Mouse (Mus musculus) layer of hippocampus, adult 18-20 months (tissue): ENCODE measurements at regions not wholly inside any gene's neighbourhood (a gene's known extent, or its start where the extent isn't known, plus 50 kb on each side); places are given as distances from the start of the nearest gene placed in this dataset.
"Not testable (repeated sequence)": the region's sequence is repeated elsewhere in the genome, so short reads cannot be mapped to it uniquely, and the experiment has no call there.

ENCODE experiments used
- DNase-seq, 2 experiments: peaks; one replicate each; pipeline ENCODE4 v3.0.0; 2022; ENCODE audit warnings: low spot score in 2 of 2

DNA sequence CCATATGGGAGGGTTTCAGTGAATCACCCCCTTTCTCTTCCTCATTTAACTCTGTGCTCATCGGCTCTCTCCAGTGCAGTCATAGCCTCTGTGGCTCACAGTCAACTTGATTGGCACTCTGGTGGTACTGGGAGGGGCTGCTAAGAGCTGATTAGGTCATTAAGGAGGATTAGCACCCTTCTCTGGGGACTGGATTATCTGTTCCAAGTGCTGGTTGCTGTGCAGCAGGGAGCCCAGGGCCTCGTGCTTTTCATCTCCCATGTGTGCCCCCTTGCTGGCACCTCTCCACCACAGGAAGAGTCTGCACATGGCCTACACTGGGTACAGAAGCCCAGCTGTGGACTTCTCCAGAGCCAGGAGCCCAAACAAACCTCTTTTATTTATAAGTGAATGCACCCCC lies 316.8 kb upstream of the Irx1 start:
- DNase-seq, result no peak

DNA sequence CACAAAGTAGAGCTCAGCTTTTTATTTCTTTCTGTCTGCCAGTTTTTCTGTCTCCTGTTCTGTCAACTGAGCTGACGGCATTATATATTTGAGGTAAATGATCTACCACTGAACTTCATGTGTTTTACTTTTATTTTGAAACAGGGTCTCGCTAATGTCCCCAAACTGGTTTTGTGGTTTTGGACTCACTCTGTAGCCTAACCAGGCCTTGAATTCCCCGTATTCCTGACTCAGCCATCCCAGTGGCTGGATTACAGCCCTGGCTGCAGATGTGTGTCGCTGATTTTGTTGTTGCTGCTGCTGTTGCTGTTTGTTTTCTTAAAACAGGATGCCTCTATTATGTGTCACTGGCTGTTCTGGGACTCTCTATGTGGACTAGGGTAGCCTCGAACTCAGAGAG lies 317.3 kb upstream of the Irx1 start:
- no peak for DNase-seq

DNA sequence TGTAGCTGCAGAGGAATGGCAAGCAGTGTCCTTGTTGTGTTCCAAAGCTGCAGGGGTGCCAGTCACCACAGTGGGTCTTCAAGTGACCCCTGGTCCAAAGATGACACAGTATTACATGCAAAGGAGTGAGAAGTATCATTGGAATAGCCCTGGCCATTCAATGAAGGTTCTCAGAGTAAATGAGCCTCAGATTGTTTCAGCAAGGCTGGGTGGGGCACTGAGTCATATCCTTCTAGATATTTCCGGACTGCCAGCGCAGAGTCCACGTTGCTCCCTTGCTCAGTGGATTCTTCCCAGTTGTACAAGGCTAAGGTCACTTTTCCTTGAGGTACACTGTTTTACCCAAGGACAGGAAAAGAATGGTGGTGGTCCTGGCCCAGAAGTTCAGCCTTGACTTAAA lies 319.2 kb upstream of the Irx1 start:
- no peak for DNase-seq

DNA sequence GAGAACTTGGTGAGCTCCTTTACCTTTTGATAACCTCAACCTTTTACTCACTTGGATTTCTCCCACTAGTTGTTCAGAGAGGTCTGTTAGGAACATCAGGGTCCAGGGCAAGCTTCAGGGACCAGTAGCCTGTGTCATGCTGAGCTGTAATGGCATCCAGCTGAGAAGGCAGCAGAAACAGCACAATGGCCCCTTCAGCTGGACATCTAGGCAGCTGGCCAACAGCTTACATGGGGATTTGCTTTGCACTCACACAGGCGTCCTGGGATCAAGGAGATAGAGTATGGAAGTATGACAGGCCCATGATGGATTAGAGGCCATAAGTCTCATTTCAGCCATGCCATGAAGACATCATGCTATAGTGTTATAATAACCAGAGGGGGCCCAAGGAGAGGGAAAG lies 320.2 kb upstream of the Irx1 start:
- no peak for DNase-seq

DNA sequence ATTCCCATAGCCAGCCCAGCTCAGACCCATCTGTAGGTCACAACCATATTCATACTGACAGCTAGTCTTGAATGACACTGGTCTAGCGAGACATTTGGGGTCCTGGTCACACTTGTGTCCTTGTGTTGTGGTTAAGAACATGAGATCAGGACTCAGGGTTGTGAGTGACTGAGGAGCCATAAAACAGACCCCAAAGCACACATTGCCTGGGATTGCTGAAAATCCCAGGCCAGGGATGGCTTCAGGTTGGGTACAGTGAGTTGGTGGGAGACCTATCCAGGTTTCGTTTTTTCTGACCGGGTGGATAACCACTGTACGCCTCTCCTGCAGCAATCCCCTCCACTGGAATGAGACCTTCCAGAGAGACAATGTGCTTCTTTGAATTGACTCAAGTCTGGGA lies 322.8 kb upstream of the Irx1 start:
- no peak for DNase-seq

DNA sequence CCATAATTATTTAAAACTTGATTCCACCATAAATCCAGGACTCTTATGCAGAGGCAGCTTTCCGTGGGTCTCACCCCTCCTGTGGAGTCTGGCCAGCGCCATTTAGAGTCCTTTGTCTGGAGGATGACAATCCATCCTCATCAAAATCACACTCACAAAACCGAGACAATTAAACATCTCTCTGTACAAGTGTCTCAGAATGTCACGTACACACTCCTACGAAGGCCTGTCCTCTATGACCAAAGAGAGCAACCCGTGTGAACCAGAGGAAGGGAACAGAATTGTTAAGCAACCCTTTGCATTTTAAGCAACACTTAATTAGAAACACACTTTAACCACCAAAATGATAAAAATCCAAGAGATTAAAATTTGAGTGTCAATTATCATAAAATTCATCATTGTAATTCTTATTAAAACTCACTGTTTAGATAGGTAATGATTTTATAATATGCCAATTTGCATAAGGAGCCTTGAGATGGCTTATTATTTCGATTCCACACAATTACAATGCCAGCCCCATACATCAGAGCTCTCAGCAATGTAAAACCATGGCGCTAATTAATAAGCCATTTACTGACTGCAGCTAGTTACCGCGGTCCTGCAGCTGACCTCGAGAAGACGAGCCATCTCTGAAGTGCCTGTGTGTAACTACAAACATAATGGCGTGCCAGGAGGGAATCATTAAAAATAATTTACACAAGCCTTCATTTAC lies 325.0 kb upstream of the Irx1 start:
- no peak for DNase-seq

DNA sequence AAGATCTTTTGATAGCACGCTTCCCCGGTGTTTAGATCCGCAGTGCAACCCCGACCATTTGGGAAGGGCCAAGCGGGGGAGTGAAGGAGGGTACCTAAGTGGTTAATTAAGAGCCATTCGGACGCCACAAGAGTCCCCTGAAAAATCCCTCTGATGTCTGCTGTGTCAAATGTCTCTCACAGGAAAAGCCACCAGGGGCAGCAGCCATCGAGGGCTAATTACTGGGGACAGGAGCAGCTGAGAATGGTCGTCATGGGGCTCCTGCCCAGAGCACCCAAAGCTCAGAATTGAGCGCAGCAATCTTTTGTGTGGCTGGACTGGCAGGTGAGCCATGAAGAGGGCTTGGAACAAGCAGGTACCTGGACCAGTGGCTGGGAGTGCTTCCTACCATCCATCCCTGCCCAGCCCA lies 325.6 kb upstream of the Irx1 start:
- DNase-seq, result no peak

DNA sequence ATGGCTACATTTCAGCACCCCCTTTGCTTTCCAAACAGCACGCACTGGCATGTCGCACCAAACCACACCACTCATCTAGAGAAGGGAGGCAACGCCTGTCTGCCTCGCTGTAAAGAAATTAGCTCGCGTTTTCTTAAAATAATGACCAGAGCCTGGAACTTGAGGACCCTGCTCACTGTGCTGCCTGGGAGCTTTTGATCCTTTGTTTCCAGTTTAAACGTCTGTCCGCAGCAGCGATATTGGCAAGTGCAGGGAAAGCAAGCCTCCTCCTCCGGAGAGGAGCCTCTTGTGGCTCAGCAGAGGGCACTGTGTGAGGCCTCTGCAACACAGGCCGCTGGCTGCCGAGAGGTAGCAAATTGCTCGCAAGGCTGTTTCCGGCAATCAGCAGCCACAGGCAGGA lies 328.8 kb upstream of the Irx1 start:
- DNase-seq, result no peak

DNA sequence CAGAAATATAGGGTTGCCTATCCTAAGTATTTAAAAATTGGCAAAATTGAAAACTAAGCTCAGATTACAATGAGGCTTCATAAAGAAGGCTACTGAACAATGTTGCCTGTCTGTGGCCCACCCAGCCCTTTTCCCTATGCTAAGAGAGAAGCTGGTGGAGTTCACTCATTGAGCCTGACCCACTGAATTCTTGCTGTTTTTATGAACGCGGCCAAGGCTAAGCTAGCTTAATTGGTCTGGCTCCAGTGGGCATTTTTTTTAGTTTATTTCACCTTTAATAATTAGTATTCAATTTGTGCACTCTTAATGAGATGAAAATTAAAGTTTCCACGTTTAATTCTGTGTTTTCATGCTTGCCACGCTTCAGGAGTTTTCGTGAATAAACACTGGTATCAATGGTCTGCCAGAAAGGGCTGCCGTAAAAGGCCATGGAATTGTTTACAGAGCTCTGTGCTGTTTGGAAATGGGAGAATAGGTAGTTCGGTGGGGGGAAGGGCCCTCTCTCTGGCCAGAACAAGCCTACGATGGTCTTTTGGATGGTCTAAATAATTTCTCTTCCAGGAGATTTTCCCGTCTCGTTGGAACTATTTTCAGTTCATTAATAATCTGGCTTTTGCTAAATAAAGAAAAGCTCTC lies 329.7 kb upstream of the Irx1 start:
- DNase-seq, result no peak

DNA sequence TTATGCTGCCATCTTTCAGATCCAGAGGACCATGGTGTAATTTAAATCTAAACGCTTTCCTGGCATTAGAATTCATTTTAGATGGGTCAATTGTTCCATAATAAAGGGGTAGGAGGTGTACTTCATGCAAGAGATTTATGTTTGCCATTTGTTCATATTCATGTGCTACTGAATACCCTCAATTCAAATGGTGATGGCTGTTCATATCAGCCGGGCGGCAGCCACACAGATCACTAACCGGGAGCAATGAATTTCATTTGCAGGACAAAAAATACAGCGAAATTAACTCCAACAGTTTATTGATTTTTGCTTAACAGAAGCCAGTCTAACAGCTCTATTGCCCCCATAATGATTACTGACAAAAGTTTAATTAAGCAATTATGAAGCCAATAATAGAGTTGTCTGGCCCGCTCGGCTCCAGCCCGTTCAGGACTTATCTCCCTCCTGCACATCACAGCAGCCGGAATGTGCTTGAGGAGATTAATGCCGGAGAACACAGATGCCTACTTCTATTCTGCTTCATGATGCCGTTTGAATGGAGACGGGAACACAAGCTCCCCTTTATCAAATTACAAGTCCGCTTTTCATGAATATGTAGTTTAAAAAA lies 330.3 kb upstream of the Irx2 start:
- no peak for DNase-seq

DNA sequence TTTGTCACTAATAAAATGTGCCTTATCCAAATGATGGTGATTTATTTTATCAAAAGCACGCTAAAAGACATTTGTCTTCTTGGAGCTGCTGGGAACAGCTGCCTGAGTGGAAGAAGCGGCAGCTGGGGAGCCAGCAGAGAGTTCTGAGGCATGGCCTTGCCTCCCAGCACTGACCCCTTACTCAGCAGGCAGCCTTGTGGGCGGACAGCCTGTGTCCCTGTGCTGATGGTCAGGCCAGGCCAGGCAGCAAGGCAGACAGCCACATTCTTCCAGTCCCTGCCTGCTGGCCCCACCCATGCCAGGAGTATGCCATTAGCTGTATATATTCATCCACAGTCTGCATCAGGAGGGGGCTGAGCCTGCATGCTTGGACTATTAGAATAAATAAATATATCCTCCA lies 329.0 kb upstream of the Irx2 start:
- DNase-seq, result no peak

DNA sequence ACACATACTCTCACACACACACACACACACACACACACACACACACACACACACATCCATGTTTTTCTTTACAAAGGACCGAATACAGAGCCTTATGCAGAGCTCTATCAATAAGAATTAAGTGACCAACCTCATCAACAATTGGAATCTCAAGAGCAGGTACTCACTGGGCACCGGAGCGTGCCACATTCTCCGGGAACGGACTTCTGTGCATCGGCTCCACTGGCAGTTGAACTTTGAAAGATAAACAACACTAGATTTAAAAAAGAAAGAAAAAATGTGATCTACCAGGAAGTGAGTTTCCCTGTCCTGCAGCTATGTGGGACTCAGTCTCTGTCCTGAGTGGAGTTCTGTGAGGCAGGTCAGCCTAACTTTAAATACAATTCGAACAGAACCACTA lies 327.5 kb upstream of the Irx2 start:
- no peak for DNase-seq

DNA sequence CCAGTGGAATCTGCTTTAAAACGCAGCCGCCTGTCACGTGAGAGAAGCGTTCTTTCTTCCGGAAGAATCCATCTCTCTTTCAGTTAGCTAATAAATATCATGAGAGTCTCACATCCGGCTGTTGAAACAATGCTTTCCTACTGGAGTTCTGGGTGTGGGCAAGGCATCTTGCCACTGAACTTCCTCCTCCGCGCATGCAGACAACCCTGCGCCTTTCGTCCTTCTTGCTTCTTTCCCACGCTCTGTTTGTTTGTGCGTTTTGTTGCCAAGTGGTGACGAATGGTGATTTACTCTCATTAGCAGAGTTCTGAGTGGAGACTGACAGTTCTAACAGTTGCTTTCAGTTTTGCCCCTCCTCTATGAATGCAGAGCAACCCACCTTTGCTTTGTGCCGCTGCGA lies 326.8 kb upstream of the Irx2 start:
- DNase-seq, result no peak

DNA sequence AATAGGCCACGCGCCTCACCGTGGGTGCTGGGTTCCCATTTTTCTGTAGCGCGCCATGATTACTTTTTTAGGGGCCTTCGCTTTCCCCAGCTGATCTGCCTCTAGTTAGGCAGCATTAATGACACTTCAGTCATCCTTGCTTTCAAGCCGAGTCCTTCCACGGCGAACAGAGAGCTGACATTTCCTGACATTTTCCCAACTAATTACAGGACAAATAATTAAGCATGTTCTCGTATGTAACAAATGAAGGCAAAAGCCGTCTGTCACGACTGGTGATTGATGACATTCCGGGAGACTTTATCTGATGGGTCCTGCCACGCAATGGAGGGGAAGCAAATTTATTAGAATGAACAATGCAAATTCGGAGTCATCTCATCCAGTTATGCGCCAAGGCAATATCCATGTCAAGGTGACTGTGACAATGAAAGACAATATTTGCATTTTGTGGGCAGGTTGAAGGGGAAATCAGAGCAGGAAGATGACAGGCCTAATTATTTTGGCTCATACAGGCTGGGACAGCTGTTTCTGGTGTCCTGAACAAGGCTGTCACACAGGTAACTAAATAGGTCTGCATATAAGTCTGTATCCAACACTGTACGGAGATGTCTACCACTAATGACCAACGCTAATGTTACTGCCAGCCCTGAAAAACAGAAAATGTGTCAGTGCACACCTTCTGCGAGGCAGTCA lies 326.0 kb upstream of the Irx2 start:
- no peak for DNase-seq

DNA sequence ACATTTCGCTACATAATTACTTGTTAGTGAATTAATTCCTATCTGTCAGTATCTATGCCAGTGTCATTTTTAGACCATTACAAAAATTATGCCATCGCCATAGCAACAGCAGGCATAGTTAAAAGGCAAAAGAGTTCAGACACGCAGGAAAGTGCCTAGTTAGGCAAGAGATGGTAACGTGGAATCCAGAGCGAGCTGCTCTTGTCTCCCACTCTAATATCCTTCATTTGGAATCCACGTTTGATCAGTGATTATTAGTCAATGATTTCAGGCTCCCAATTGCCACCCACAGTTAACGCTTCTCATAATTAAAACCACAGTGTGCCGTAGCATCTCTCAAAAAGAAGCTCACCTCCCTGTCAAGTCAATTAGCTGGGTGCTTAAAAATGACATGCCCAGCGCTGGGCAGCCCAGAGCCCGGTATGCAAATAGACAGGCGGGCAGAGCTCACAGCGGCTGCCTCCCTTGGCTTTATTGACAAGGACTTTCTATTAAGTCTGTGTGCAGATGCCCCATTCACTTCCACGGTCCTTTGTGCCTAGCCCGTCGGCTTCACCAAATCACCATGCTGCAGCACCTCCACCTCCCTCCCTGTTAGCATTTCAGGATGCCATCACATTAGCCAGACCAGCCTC lies 325.4 kb upstream of the Irx2 start:
- DNase-seq, result peak in 1 of 2 experiments; percentile 22

DNA sequence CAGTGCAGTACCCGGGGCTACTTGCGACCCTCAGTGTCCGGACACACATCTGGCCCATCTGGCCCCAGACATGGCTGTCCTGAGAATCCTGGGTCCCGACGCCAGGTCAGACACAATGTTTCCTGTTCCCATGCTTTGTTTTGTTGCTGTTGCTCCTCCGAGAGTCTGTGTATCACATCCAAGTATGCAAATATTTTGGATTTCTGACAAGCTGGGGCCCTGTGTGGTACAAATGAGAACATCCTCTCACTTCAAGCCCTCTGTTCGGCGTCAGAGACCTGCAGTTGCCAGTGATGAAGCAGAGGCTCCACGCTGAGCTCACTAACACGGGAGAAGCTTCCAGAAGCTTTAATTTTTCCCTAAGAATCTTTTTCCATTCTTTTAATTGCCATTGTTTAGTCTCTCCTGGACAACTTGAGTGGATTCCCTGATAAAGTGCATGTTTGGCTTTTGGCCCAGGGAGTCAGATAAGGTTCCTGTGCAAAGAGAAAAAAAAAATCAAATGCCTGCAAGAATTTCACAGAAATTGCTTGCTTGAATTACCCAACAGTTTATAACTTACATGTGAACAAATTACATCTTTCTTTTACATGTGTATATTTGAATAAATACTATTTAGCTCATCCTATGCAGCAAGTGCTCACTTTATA lies 304.5 kb upstream of the Irx2 start:
- peak in 1 of 2 experiments; percentile 13 for DNase-seq

DNA sequence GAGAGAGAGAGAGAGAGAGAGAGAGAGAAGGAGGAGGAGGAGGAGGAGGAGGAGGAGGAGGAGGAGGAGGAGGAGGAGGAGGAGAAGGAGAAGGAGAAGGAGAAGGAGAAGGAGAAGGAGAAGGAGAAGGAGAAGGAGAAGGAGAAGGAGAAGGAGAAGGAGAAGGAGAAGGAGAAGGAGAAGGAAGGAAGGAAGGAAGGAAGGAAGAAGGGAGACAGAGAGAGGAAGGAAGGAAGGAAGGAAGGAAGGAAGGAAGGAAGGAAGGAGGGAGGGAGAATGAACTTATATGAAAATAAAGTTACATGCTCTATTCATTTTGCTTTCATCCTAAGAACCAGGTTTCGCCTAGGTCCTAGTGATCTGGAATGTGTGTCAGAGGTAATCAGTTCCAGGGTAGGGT lies 302.4 kb upstream of the Irx2 start:
- DNase-seq, result not testable (repeated sequence)

DNA sequence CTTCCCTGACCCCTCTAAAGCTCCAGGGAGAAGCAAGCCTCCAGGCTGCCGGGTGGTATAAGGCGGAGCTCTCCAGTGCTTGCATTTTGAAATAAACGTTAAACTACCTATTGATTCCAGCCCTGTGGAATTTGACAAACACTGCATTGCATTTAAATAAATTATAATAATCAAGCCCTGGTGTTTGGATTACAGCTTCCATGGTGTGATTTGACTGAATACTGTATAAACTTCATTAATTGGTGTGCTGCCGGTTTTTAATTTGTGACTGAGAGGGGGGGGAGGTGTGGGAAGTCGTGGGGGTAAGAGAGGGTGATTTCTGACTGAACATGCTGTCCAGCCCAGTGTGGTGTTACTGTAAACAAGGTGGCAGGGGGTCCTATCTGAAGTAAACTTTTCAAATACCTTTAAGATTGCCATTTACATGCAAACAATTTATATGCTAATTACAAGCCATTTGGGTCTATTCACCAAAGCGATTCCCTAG lies 282.9 kb upstream of the Irx2 start:
- DNase-seq, result no peak

DNA sequence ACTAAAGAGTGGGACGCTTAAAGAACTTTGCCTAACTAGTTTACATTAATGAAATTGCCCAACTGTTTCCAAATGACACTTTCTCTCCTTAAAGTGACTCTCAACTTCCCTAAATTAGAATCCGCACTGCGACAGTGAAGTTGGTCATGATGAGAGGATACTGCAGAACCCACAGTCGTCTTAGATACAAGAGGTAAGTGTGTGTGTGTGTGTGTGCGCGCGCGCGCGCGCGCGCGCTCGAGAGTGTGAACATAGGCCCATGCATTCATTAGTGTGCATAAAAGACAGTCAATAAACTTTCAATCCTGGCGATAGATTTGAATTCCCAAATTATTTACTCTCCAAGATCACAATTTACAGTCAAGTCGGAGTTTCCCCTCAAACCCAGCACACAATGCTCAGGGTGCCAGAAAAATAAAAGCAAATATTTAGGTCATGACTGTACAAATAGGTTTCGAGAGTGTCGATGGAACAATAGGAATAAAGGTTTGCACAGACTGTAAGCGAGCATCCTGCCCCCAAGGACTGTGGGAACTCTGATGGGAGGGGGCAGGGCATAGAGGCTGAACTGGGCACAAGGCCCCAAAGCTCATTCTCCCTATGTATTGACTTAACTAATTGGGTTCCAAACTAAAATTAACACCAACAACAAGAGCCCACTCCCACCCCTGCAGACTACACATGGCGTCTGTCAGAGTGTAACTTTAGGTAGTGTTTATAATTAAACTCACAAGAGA lies 282.2 kb upstream of the Irx2 start:
- no peak for DNase-seq

DNA sequence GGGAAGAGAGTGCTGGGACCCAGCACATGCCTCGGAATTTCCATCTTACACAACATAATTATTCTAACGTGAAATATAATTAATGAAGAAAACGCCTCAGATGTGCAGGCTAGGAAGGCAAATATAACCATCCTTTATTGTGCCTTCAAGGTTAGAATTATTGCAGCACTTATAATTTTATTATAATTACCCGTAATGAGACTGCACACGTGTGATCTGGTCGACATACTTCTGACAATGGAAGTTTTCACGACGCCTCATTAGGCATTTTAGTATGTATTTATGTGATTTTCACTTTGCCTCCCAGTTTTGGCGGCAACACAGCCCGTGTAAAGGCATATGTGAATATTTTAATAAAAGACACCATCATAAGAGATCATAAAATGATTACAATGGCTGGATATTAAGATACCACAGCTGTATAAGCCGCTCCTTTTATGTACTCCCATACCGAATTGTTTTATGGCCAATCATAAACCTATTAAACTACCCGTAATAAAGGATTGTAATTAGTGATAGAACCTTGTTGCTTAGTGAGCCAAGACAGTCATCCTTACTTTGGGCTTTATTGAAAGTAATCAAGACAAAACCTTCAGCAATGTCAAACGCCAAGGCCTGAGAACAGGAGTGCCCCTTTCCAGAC lies 281.6 kb upstream of the Irx2 start:
- DNase-seq, result no peak
